Mouse (Mus musculus) small intestine, adult 2 months (tissue): ENCODE measurements around the gene Bms1.

Experiments used
- CTCF ChIP-seq: fragments of 200-500 bp; IDR thresholded peaks from 2 replicates; pipeline ENCODE4 v1.5.1; 2012; ENCODE audit warnings: low read depth, mild to moderate bottlenecking, control low read depth, inconsistent platforms, low read length, moderate library complexity, mixed read lengths; ENCODE audit not compliant: insufficient replicate concordance, insufficient read length; ENCODE audit errors: extremely low read depth
- POLR2A ChIP-seq: fragments of 200-500 bp; IDR thresholded peaks from 2 replicates; pipeline ENCODE4 v1.6.1; 2012; ENCODE audit warnings: low read depth, mild to moderate bottlenecking, control low read depth, inconsistent platforms, low read length, moderate library complexity

- TF ChIP-seq CTCF (no peak), POLR2A (no peak)
Measured at GRCm38 (mm10) chr6:118380630-118381029, 38.6 kb downstream of the Bms1 start.
